Mouse (Mus musculus) forebrain, postnatal 0 days (tissue): ENCODE measurements around the gene Lrrc41. TPM values are rescaled to one million over a fixed set of nuclear protein-coding genes. Genes with fewer than 3 reads are reported as not detected.

Experiments
- ATAC-seq: fragments of 200-750 bp; cut with Nextera tagmentation; 2 replicates; pipeline ENCODE4 v1.8.0; 2017; ENCODE audit warnings: mild to moderate bottlenecking, moderate library complexity
- DNase-seq: peaks from one replicate; pipeline ENCODE4 v3.0.0-alpha.2; 2015
- H3K27ac ChIP-seq: fragments of 300-500 bp; sonication (generic); 2 replicates; pipeline ENCODE4 v1.5.1; 2014; ENCODE audit warnings: low read depth, mild to moderate bottlenecking, antibody characterized with exemption, low read length, moderate library complexity, mixed read lengths
- H3K27me3 ChIP-seq: fragments of 300-500 bp; sonication (generic); 2 replicates; pipeline ENCODE4 v1.6.1; 2014; ENCODE audit warnings: mild to moderate bottlenecking, low read length, mixed read lengths; ENCODE audit not compliant: insufficient read depth
- H3K36me3 ChIP-seq: fragments of 300-500 bp; sonication (generic); 2 replicates; pipeline ENCODE4 v1.6.1; 2014; ENCODE audit warnings: mild to moderate bottlenecking, moderate library complexity; ENCODE audit not compliant: insufficient read depth
- H3K4me1 ChIP-seq: fragments of 300-500 bp; sonication (generic); 2 replicates; pipeline ENCODE4 v1.6.1; 2014; ENCODE audit warnings: antibody characterized with exemption; ENCODE audit not compliant: insufficient read depth
- H3K4me2 ChIP-seq: fragments of 300-500 bp; sonication (generic); 2 replicates; pipeline ENCODE4 v1.6.1; 2014; ENCODE audit warnings: low read depth, mild to moderate bottlenecking, moderate library complexity
- H3K4me3 ChIP-seq: fragments of 300-500 bp; sonication (generic); 2 replicates; pipeline ENCODE4 v1.5.1; 2014; ENCODE audit warnings: low read depth, low read length, mixed read lengths
- H3K9ac ChIP-seq: fragments of 300-500 bp; sonication (generic); 2 replicates; pipeline ENCODE4 v1.6.1; 2014; ENCODE audit warnings: mild to moderate bottlenecking
- H3K9me3 ChIP-seq: fragments of 300-500 bp; sonication (generic); 2 replicates; pipeline ENCODE4 v1.6.1; 2016; ENCODE audit warnings: low read length
- CTCF ChIP-seq: sonication (generic); IDR thresholded peaks from 2 replicates; pipeline ENCODE4 v1.5.1; 2016; ENCODE audit warnings: antibody characterized with exemption, control low read depth, low read depth
- WGBS: fragments of 180-500 bp; shearing (Covaris S2); extraction: QIAGEN DNeasy Blood & Tissue Kit; methylation state at CpG from one replicate; pipeline ENCODE4 v1.1.7; 2014; 5-methylcytosine and 5-hydroxymethylcytosine counted together
- polyA plus RNA-seq: library from polyadenylated mRNA; unstranded; fragments of >200 nt; fragmentation: Nextera tagmentation; extraction: Ambion mirVana; gene quantifications from 2 replicates; pipeline ENCODE4 v1.2.1, GENCODE M21; 2015
- total RNA-seq: library from RNA; depleted of rRNA; stranded (reverse); fragments of >200 nt; gene quantifications from 2 replicates; pipeline ENCODE4 v1.2.3, GENCODE M21; 2014

Lrrc41 gene
- total and polyA plus RNA-seq, 2 experiments from 2014 or later = 67.5 to 98.4 TPM

GRCm38 (mm10) chr4:116111486-116111885, 36.4 kb downstream of the Lrrc41 start:
- 37% methylated on average over 2 of the region's 2 CpGs for WGBS
- Histone ChIP-seq H3K4me1 (no peaks in the 10 kb centered on the region), H3K4me3 (no peak overlapping the region), H3K27me3 (no peaks in the 10 kb centered on the region), H3K9ac (no peak overlapping the region), H3K4me2 (no peak overlapping the region), H3K9me3 (no peaks in the 10 kb centered on the region), H3K27ac (no peak overlapping the region), H3K36me3 (no peaks in the 10 kb centered on the region)
- ATAC-seq = no peak
- no peak for TF ChIP-seq CTCF
- no peak for DNase-seq

GRCm38 (mm10) chr4:116122762-116123161, 47.7 kb downstream of the Lrrc41 start:
- Histone ChIP-seq H3K9me3 (no peaks in the 10 kb centered on the region), H3K9ac (no peak overlapping the region), H3K36me3 (no peaks in the 10 kb centered on the region), H3K4me1 (no peaks in the 10 kb centered on the region), H3K27me3 (no peaks in the 10 kb centered on the region), H3K27ac (no peak overlapping the region), H3K4me2 (peak overlapping the region; percentile 55; the same call in 1 of the 2 replicates), H3K4me3 (peak overlapping the region; percentile 60)
- 3% methylated on average over 1 of the region's 1 CpGs for WGBS
- DNase-seq (no peak), ATAC-seq (no peak)
- no peak for TF ChIP-seq CTCF

- Histone ChIP-seq H3K4me2 (peak within 1 kb of the TSS; percentile 55), H3K27me3 (no peaks in the 10 kb centered on the region), H3K27ac (no peak within 1 kb of the TSS; the same call in 1 of the 2 replicates), H3K9ac (peak within 1 kb of the TSS; percentile 59), H3K9me3 (no peaks in the 10 kb centered on the region), H3K4me1 (no peaks in the 10 kb centered on the region), H3K36me3 (no peaks in the 10 kb centered on the region), H3K4me3 (peak within 1 kb of the TSS; percentile 60)
- ATAC-seq (peak; percentile 99), DNase-seq (peak; percentile 94)
- WGBS = under 1% methylated on average over 24 of the region's 24 CpGs
- TF ChIP-seq CTCF = peak; percentile 54
Observed at GRCm38 (mm10) chr4:116123602-116124519, 48.8 kb downstream of the Lrrc41 start, which contains the start of the genes Rad54l and Pomgnt1. Gene Rad54l, minus strand, starts transcription at chr4:116123690. Gene Pomgnt1, plus strand, starts transcription at chr4:116123840.

GRCm38 (mm10) chr4:116125803-116126386, 50.8 kb downstream of the Lrrc41 start:
- Histone ChIP-seq H3K4me2 (no peak overlapping the region), H3K9me3 (no peaks in the 10 kb centered on the region), H3K36me3 (no peaks in the 10 kb centered on the region), H3K9ac (no peak overlapping the region), H3K27ac (no peak overlapping the region), H3K4me1 (no peaks in the 10 kb centered on the region), H3K27me3 (no peaks in the 10 kb centered on the region), H3K4me3 (no peak overlapping the region)
- 96% methylated on average over 4 of the region's 4 CpGs for WGBS
- DNase-seq = no peak
- no peak for TF ChIP-seq CTCF
- ATAC-seq = no peak

- no peak for TF ChIP-seq CTCF
- Histone ChIP-seq H3K27me3 (no peaks in the 10 kb centered on the region), H3K4me1 (no peaks in the 10 kb centered on the region), H3K9me3 (no peaks in the 10 kb centered on the region), H3K9ac (no peak overlapping the region), H3K36me3 (no peaks in the 10 kb centered on the region), H3K27ac (no peak overlapping the region), H3K4me2 (no peak overlapping the region), H3K4me3 (no peak overlapping the region)
- WGBS = 73% methylated on average over 6 of the region's 6 CpGs
- ATAC-seq (no peak), DNase-seq (no peak)
Observed at GRCm38 (mm10) chr4:116127956-116128355, 52.9 kb downstream of the Lrrc41 start.

- ATAC-seq = no peak
- 91% methylated on average over 4 of the region's 4 CpGs for WGBS
- Histone ChIP-seq H3K27me3 (no peaks in the 10 kb centered on the region), H3K27ac (no peak overlapping the region), H3K9ac (no peak overlapping the region), H3K4me3 (no peak overlapping the region), H3K9me3 (no peaks in the 10 kb centered on the region), H3K4me1 (no peaks in the 10 kb centered on the region), H3K4me2 (no peak overlapping the region), H3K36me3 (no peaks in the 10 kb centered on the region)
- DNase-seq = no peak
- TF ChIP-seq CTCF = no peak
Observed at GRCm38 (mm10) chr4:116133126-116133525, 58.1 kb downstream of the Lrrc41 start.

- Histone ChIP-seq H3K36me3 (no peaks in the 10 kb centered on the region), H3K4me2 (no peak overlapping the region), H3K9me3 (no peaks in the 10 kb centered on the region), H3K4me3 (no peak overlapping the region), H3K27ac (no peak overlapping the region), H3K27me3 (no peaks in the 10 kb centered on the region), H3K4me1 (no peaks in the 10 kb centered on the region), H3K9ac (no peak overlapping the region)
- DNase-seq (peak; percentile 76), ATAC-seq (peak; percentile 77)
- 21% methylated on average over 2 of the region's 2 CpGs for WGBS
- TF ChIP-seq CTCF = peak; percentile 94
Observed at GRCm38 (mm10) chr4:116134990-116135389, 59.9 kb downstream of the Lrrc41 start.
